10 mouse cellular contexts compared by ENCODE assay signal in genomic region chr6:113962811-113963210, GRCm38 (mm10).
A peak's percentile ranks its signal among the peaks of the same experiment; 100 is the strongest.
DNase-seq lines count a peak whose midpoint lies in the region; ATAC-seq lines count a peak whose summit lies in the region.
"Had no signal": no experiment of that assay in that cellular context is flagged by ENCODE, and none has a peak within 500 bp of the region (broad histone marks: within the 10 kb centered on the region; RNA-seq: fewer than 3 reads in every experiment).

No protein-coding gene starts in this region.

- H3K36me3 ChIP-seq in hindbrain, embryonic 10.5 days: no peaks in the 10 kb centered on the region
- no peaks in the 10 kb centered on the region for H3K36me3 ChIP-seq in hindbrain, embryonic 13.5 days
- H3K36me3 ChIP-seq: G1E; neural tube, embryonic 13.5 days had no signal

- no peak overlapping the region for H3K4me2 ChIP-seq in hindbrain, embryonic 13.5 days
- H3K4me2 ChIP-seq: neural tube, embryonic 13.5 days had no signal

- WGBS in hindbrain, embryonic 10.5 days: 7% methylated on average over 3 of the region's 3 CpGs
- 15% methylated on average over 3 of the region's 3 CpGs for WGBS in hindbrain, embryonic 13.5 days

- peak; percentile 67 for DNase-seq in hindbrain, embryonic 10.5 days (ENCODE audit: low spot score)
- DNase-seq in 3T3-L1 (ENCODE audit: low read depth, low spot score): peak; percentile 48
- DNase-seq in adrenal gland, adult 8-10 months: peak; percentile 5
- DNase-seq in kidney, postnatal 14 days: peak; percentile 42
- no peak for DNase-seq in natural killer cell, adult 2 months (ENCODE audit: low spot score in 2 of 2)
- no peak for DNase-seq in layer of hippocampus, adult 8-10 months (ENCODE audit: low spot score in 2 of 2)
- DNase-seq in left cerebral cortex, postnatal 14 days (ENCODE audit: low spot score in 2 of 2): no peak

- intact Hi-C loops in left cerebral cortex, postnatal 14 days (cut with DNase I): no loop called here

- no peak for ATAC-seq in hindbrain, embryonic 13.5 days (ENCODE audit: low FRiP score)

- no peaks in the 10 kb centered on the region for H3K9me3 ChIP-seq in hindbrain, embryonic 10.5 days
- H3K9me3 ChIP-seq in hindbrain, embryonic 13.5 days: no peaks in the 10 kb centered on the region
- H3K9me3 ChIP-seq: neural tube, embryonic 13.5 days had no signal

- no peak overlapping the region for H3K4me3 ChIP-seq in hindbrain, embryonic 10.5 days
- H3K4me3 ChIP-seq in hindbrain, embryonic 13.5 days: no peak overlapping the region
- H3K4me3 ChIP-seq: neural tube, embryonic 13.5 days had no signal

- peaks cover 27% of the 10 kb centered on the region for H3K4me1 ChIP-seq in hindbrain, embryonic 10.5 days (replicated peaks)
- peaks cover 21% of the 10 kb centered on the region for H3K4me1 ChIP-seq in hindbrain, embryonic 13.5 days (replicated peaks)

- H3K27me3 ChIP-seq in hindbrain, embryonic 10.5 days (ENCODE audit: insufficient read depth, poor library complexity, severe bottlenecking): peaks cover 6% of the 10 kb centered on the region; the same call in 1 of the 2 replicates
- H3K27me3 ChIP-seq in hindbrain, embryonic 13.5 days: 0 out of 2 replicates have a peak, but pooled peaks cover 4% of the 10 kb centered on the region
- H3K27me3 ChIP-seq: neural tube, embryonic 13.5 days had no signal

- H3K27ac ChIP-seq in hindbrain, embryonic 10.5 days: no peak overlapping the region
- no peak overlapping the region for H3K27ac ChIP-seq in hindbrain, embryonic 13.5 days
- H3K27ac ChIP-seq: neural tube, embryonic 13.5 days had no signal

- no peak overlapping the region for H3K9ac ChIP-seq in hindbrain, embryonic 13.5 days
- H3K9ac ChIP-seq: neural tube, embryonic 13.5 days had no signal

Comparison
In these comparisons a context has a peak if more than half of its experiments do, and no peak if none do; other contexts are left out.
1. DNase-seq: peak in hindbrain, embryonic 10.5 days (single experiment), 3T3-L1 (single experiment), adrenal gland, adult 8-10 months (single experiment) and kidney, postnatal 14 days (single experiment); none in natural killer cell, adult 2 months (0 of 2), layer of hippocampus, adult 8-10 months (0 of 2) and left cerebral cortex, postnatal 14 days (0 of 2).